Mouse (Mus musculus) neural tube, embryonic 15.5 days (tissue): Measurements from ENCODE around the gene Upf1. TPM values are rescaled to one million over a fixed set of nuclear protein-coding genes. Genes with fewer than 3 reads are reported as not detected.
A peak's percentile ranks its signal among the peaks of the same experiment; 100 is the strongest.

Source experiments
- ATAC-seq: fragments of 200-750 bp; cut with Nextera tagmentation; 2 replicates; pipeline ENCODE4 v1.8.0; 2017; ENCODE audit warnings: mild to moderate bottlenecking, moderate TSS enrichment, moderate library complexity; ENCODE audit not compliant: low FRiP score
- H3K27ac ChIP-seq: fragments of 300-500 bp; sonication (generic); replicated peaks from 2 replicates; pipeline ENCODE4 v1.5.1; 2015; ENCODE audit warnings: mild to moderate bottlenecking, inconsistent platforms
- H3K27me3 ChIP-seq: fragments of 300-500 bp; sonication (generic); replicated peaks from 2 replicates; pipeline ENCODE4 v1.6.1; 2015; ENCODE audit warnings: inconsistent platforms
- H3K36me3 ChIP-seq: fragments of 300-500 bp; sonication (generic); 2 replicates; pipeline ENCODE4 v1.6.1; 2015; ENCODE audit warnings: inconsistent platforms
- H3K4me1 ChIP-seq: fragments of 300-500 bp; sonication (generic); 2 replicates; pipeline ENCODE4 v1.6.1; 2015; ENCODE audit warnings: inconsistent platforms
- H3K4me2 ChIP-seq: fragments of 300-500 bp; sonication (generic); 2 replicates; pipeline ENCODE4 v1.6.1; 2015; ENCODE audit warnings: inconsistent platforms, mild to moderate bottlenecking, moderate library complexity
- H3K4me3 ChIP-seq: fragments of 300-500 bp; sonication (generic); replicated peaks from 2 replicates; pipeline ENCODE4 v1.5.1; 2015; ENCODE audit warnings: mild to moderate bottlenecking, inconsistent platforms
- H3K9ac ChIP-seq: fragments of 300-500 bp; sonication (generic); replicated peaks from 2 replicates; pipeline ENCODE4 v1.6.1; 2015; ENCODE audit warnings: mild to moderate bottlenecking, inconsistent platforms
- H3K9me3 ChIP-seq: fragments of 300-500 bp; sonication (generic); replicated peaks from 2 replicates; pipeline ENCODE4 v1.6.1; 2016; ENCODE audit warnings: inconsistent platforms
- WGBS: fragments of 180-500 bp; shearing (Covaris S2); methylation state at CpG from one replicate; pipeline ENCODE4 v1.1.7; 2015; ENCODE audit warnings: mixed read lengths; 5-methylcytosine and 5-hydroxymethylcytosine counted together
- polyA plus RNA-seq: library from polyadenylated mRNA; unstranded; fragments of >200 nt; fragmentation: Nextera tagmentation; extraction: Ambion mirVana; gene quantifications from 2 replicates; pipeline ENCODE4 v1.2.1, GENCODE M21; 2015

The Upf1 gene
- polyA plus RNA-seq, 1 experiment from 2014 or later = 11.8 TPM

DNA sequence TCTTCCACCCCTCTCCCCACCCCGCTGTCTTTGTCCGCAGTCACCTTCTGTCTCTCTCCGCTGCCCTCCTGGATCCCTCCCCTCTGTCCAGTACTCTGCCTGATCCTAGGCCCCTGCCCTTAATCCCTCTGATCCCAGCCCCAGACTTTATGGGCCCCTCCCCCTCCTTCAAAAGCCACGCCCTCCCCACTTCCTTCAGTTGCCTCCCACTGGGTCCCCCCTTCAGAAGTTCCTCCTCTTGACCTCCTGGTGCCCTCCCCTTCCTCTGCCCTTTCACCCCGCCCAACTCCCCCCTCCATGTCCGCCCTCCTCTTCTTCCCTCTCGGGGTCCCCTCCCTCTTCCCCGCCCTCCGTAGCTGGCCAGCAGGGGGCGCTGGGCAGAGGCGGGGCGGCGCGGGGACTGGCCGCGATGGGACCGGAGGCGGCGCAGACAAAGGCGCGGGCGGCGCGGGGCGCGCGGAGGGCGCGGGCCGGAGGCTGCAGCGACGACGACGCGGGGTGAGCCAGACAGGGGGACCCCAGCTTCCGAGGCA lies 70.4 kb downstream of the Upf1 start, which contains the start of gene Homer3:
Homer3 (plus strand) TSS at position 225 of the 533 bp plus-strand sequence.
- Histone ChIP-seq H3K4me1 (peaks cover 29% of the 10 kb centered on the region), H3K4me3 (peak within 1 kb of the TSS; percentile 83), H3K9me3 (no peaks in the 10 kb centered on the region), H3K4me2 (peak within 1 kb of the TSS; percentile 91), H3K36me3 (peaks cover 20% of the 10 kb centered on the region), H3K27ac (peak within 1 kb of the TSS; percentile 67), H3K9ac (peak within 1 kb of the TSS; percentile 84), H3K27me3 (no peaks in the 10 kb centered on the region)
- under 1% methylated on average over 33 of the region's 36 CpGs for WGBS
- peak; percentile 72 for ATAC-seq

Other genes with a start within 250 kb of the Upf1 start
- gene Ncan, start 232.4 kb downstream of the Upf1 start, polyA plus RNA-seq = 160 and 169 TPM in 2 replicates
- gene Nr2c2ap, start 221.9 kb downstream of the Upf1 start, polyA plus RNA-seq = 47.2 and 49.0 TPM in 2 replicates
- gene Rfxank, start 214.1 kb downstream of the Upf1 start, polyA plus RNA-seq = 12.3 and 14.6 TPM in 2 replicates
- gene Borcs8, start 213.8 kb downstream of the Upf1 start, polyA plus RNA-seq = 60.8 and 62.6 TPM in 2 replicates
- gene Mef2b, start 213.6 kb downstream of the Upf1 start, polyA plus RNA-seq = 1.4 and 1.5 TPM in 2 replicates
- 51.1 and 54.0 TPM in 2 replicates for gene Tmem161a, start 180.9 kb downstream of the Upf1 start, polyA plus RNA-seq
- 9.3 and 10.9 TPM in 2 replicates for gene Slc25a42, start 141.0 kb downstream of the Upf1 start, polyA plus RNA-seq
- gene Sugp2, start 119.1 kb downstream of the Upf1 start, polyA plus RNA-seq = 77.3 and 80.5 TPM in 2 replicates
- 106 and 112 TPM in 2 replicates for gene Armc6, start 118.8 kb downstream of the Upf1 start, polyA plus RNA-seq
- gene Homer3, start 70.5 kb downstream of the Upf1 start, polyA plus RNA-seq = 22.7 and 30.1 TPM in 2 replicates
- 42.2 and 46.7 TPM in 2 replicates for gene Ddx49, start 50.8 kb downstream of the Upf1 start, polyA plus RNA-seq
- 299 and 314 TPM in 2 replicates for gene Cope, start 50.8 kb downstream of the Upf1 start, polyA plus RNA-seq
- gene Cers1, start 37.5 kb downstream of the Upf1 start, polyA plus RNA-seq = 35.5 and 42.4 TPM in 2 replicates
- 7.9 and 9.8 TPM in 2 replicates for gene Gdf1, start 23.5 kb downstream of the Upf1 start, polyA plus RNA-seq
- gene Comp, start 20.3 kb upstream of the Upf1 start, polyA plus RNA-seq = 3.1 and 6.4 TPM in 2 replicates
- gene Crtc1, start 86.3 kb upstream of the Upf1 start, polyA plus RNA-seq = 44.9 and 45.6 TPM in 2 replicates
- gene Klhl26, start 123.7 kb upstream of the Upf1 start, polyA plus RNA-seq = 33.3 and 35.0 TPM in 2 replicates
- gene Tmem59l, start 134.1 kb upstream of the Upf1 start, polyA plus RNA-seq = 153 and 188 TPM in 2 replicates
- gene Crlf1, start 139.9 kb upstream of the Upf1 start, polyA plus RNA-seq = 7.9 and 8.7 TPM in 2 replicates
- gene Rex1bd, start 153.5 kb upstream of the Upf1 start, polyA plus RNA-seq = 165 and 181 TPM in 2 replicates
- 653 and 714 TPM in 2 replicates for gene Uba52, start 157.5 kb upstream of the Upf1 start, polyA plus RNA-seq
- gene Fkbp8, start 174.4 kb upstream of the Upf1 start, polyA plus RNA-seq = 381 and 389 TPM in 2 replicates
- gene Kxd1, start 174.7 kb upstream of the Upf1 start, polyA plus RNA-seq = 44.4 and 51.1 TPM in 2 replicates
- gene Ell, start 186.2 kb upstream of the Upf1 start, polyA plus RNA-seq = 14.7 and 19.2 TPM in 2 replicates
- gene Isyna1, start 241.1 kb upstream of the Upf1 start, polyA plus RNA-seq = 137 and 142 TPM in 2 replicates